Mouse (Mus musculus) heart, postnatal 0 days (tissue): ENCODE measurements at regions not wholly inside any gene's neighbourhood (a gene's known extent, or its start where the extent isn't known, plus 50 kb on each side); places are given as distances from the start of the nearest gene placed in this dataset.

Source experiments
- CTCF ChIP-seq: IDR thresholded peaks from 2 replicates; pipeline ENCODE4 v1.5.1; 2016; ENCODE audit warnings: antibody characterized with exemption, control low read depth, low read depth
- EP300 ChIP-seq: IDR thresholded peaks from 2 replicates; pipeline ENCODE4 v1.6.1; 2016; ENCODE audit warnings: antibody characterized with exemption, low read depth

- TF ChIP-seq CTCF (no peak), EP300 (no peak)
These were observed 139.9 kb upstream of the Mpdz start for GRCm38 (mm10) chr4:81582546-81582945.
